Mouse (Mus musculus): ENCODE measurements around the gene Sptan1.

- TF ChIP-seq CTCF (conservative IDR thresholded peaks at IDR 0.05 in 1 of 2, IDR thresholded peaks at IDR 0.05 in 1 of 2; ENCODE audit: low read depth in 2 of 2, low read length in 2 of 2): no peak
- TF ChIP-seq POLR2AphosphoS2 (IDR thresholded peaks at IDR 0.05; ENCODE audit: low read depth, low read length): no peak
- TF ChIP-seq SIN3A (IDR thresholded peaks at IDR 0.05; ENCODE audit: low read length): no peak
Measured at GRCm38 (mm10) chr2:30056736-30057135, 91.4 kb downstream of the Sptan1 start.
